Mouse (Mus musculus) G1E (cell line): ENCODE data around the gene Aoc3.

Experiments used
- CTCF ChIP-seq: IDR thresholded peaks from 2 replicates; pipeline ENCODE4 v1.5.1; 2012; ENCODE audit warnings: low read depth, low read length, inconsistent platforms, mixed read lengths
- POLR2AphosphoS5 ChIP-seq: IDR thresholded peaks from 2 replicates; pipeline ENCODE4 v1.6.1; 2012; ENCODE audit warnings: low read depth, low read length, inconsistent platforms; ENCODE audit not compliant: insufficient replicate concordance
- TAL1 ChIP-seq: conservative IDR thresholded peaks from 2 replicates; pipeline ENCODE4 v1.6.1; 2012; ENCODE audit warnings: low read depth, low read length, inconsistent platforms, mixed read lengths

GRCm38 (mm10) chr11:101300881-101301280, 29.5 kb upstream of the Aoc3 start:
- TF ChIP-seq CTCF (no peak), POLR2AphosphoS5 (no peak), TAL1 (no peak)
